Comparison of ENCODE assay signal across 12 mouse cellular contexts in the genomic region with DNA sequence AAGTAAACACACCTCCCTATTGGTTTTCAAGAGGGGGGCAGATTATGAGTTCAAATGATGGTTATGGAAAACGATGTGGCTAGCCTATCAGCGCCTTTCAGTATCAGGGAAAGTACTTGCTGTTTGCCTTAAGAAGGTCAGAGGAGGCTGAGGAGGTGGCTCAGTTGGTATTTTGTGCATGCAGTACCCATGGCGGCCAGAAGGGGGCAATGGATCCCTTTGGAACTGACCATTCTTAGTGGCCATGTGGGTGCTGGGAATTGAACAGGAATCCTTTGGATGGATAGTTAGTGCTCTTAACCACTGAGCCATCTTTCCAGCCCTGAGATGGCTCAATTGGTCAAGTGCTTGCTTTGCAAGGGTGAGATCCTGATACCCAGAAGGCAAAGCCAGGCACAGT. TPM values are rescaled to one million over a fixed set of nuclear protein-coding genes. Genes with fewer than 3 reads are reported as not detected.
A peak's percentile ranks its signal among the peaks of the same experiment; 100 is the strongest.
DNase-seq lines count a peak whose midpoint lies in the region; TF ChIP-seq lines count a peak whose summit lies in the region.
"Had no signal": no experiment of that assay in that cellular context is flagged by ENCODE, and none has a peak within 500 bp of the region (broad histone marks: within the 10 kb centered on the region; RNA-seq: fewer than 3 reads in every experiment).

No protein-coding gene starts in this region.

- H3K4me3 ChIP-seq in left cerebral cortex, adult 2 months: no peak overlapping the region
- H3K4me3 ChIP-seq in CH12.LX (replicated peaks in 1 of 3; ENCODE audit: low read depth in 2 of 3, low read length in 2 of 3, poor library complexity in 1 of 3): no peak overlapping the region
- H3K4me3 ChIP-seq in forebrain, embryonic 10.5 days: no peak overlapping the region
- H3K4me3 ChIP-seq: heart, embryonic 12.5 days; hindbrain, embryonic 15.5 days had no signal

- no peak overlapping the region for H3K9ac ChIP-seq in CH12.LX (ENCODE audit: insufficient read depth, low read depth)
- H3K9ac ChIP-seq: heart, embryonic 12.5 days; hindbrain, embryonic 15.5 days had no signal

- H3K27ac ChIP-seq in left cerebral cortex, adult 2 months: no peak overlapping the region
- H3K27ac ChIP-seq in CH12.LX (ENCODE audit: insufficient read depth, low read depth): no peak overlapping the region
- no peak overlapping the region for H3K27ac ChIP-seq in forebrain, embryonic 10.5 days
- H3K27ac ChIP-seq: hindbrain, embryonic 15.5 days had no signal

- H3K4me2 ChIP-seq in CH12.LX (ENCODE audit: insufficient read depth, low read depth, poor library complexity, severe bottlenecking): no peak overlapping the region
- H3K4me2 ChIP-seq: heart, embryonic 12.5 days; hindbrain, embryonic 15.5 days had no signal

- no peaks in the 10 kb centered on the region for H3K36me3 ChIP-seq in CH12.LX (replicated peaks in 1 of 2; ENCODE audit: control insufficient read depth in 1 of 2, insufficient read depth in 1 of 2, low read length in 1 of 2)
- H3K36me3 ChIP-seq in forebrain, embryonic 10.5 days (replicated peaks): no peaks in the 10 kb centered on the region
- H3K36me3 ChIP-seq: heart, embryonic 12.5 days; hindbrain, embryonic 15.5 days had no signal

- peak; percentile 42 for TF ChIP-seq CTCF in left cerebral cortex, adult 2 months (IDR thresholded peaks at IDR 0.05)
- TF ChIP-seq CTCF in CH12.LX (conservative IDR thresholded peaks at IDR 0.05 in 1 of 2, IDR thresholded peaks at IDR 0.05 in 1 of 2; ENCODE audit: low read depth in 2 of 2, low read length in 2 of 2): peak; percentile 19 to 59; a peak in 3 of 4 replicates

- 69% methylated on average over 3 of the region's 3 CpGs for WGBS in forebrain, embryonic 10.5 days

- H3K79me2 ChIP-seq in CH12.LX (replicated peaks; ENCODE audit: control insufficient read depth, extremely low read depth, insufficient read depth, poor library complexity, severe bottlenecking): no peaks in the 10 kb centered on the region

- intact Hi-C loops in left cerebral cortex, adult 2 months (cut with DNase I): no loop called here
- intact Hi-C loops in left cerebral cortex, postnatal 25 days (cut with DNase I): no loop called here
- intact Hi-C loops in gastrocnemius, postnatal 14 days (cut with DNase I; ENCODE audit: low total_unique reads): no loop called here

- in situ Hi-C loops in CH12.LX (cut with MboI; ENCODE audit: low pct_ligation_motif_present, low pct_unique_long_range_greater_than_20kb, low sequenced_read_pairs): loop anchor here (10.0 kb wide), 1 partner anchor 351 kb away; no protein-coding TSS in a partner anchor

- H3K4me1 ChIP-seq in CH12.LX (ENCODE audit: control insufficient read depth in 1 of 2, insufficient read depth in 2 of 2): no peaks in the 10 kb centered on the region
- H3K4me1 ChIP-seq in forebrain, embryonic 10.5 days: no peaks in the 10 kb centered on the region
- H3K4me1 ChIP-seq: heart, embryonic 12.5 days; hindbrain, embryonic 15.5 days had no signal

- no peak for TF ChIP-seq RAD21 in CH12.LX (IDR thresholded peaks at IDR 0.05; ENCODE audit: low read depth, low read length)

- peaks cover 2% of the 10 kb centered on the region for H3K27me3 ChIP-seq in CH12.LX (replicated peaks)
- no peaks in the 10 kb centered on the region for H3K27me3 ChIP-seq in forebrain, embryonic 10.5 days (ENCODE audit: poor library complexity, severe bottlenecking)
- H3K27me3 ChIP-seq: heart, embryonic 12.5 days; hindbrain, embryonic 15.5 days had no signal

- no peak for DNase-seq in left cerebral cortex, adult 2 months (ENCODE audit: extremely low spot score in 1 of 2, low spot score in 2 of 2)
- no peak for DNase-seq in left cerebral cortex, postnatal 25 days (ENCODE audit: low spot score in 2 of 2)
- peak; percentile 38 for DNase-seq in A20 (ENCODE audit: low read depth, low spot score)
- DNase-seq in CH12.LX (ENCODE audit: extremely low read depth): peak; percentile 21
- peak; percentile 5 for DNase-seq in c-Kit-positive CD71-positive TER-119-positive erythroid progenitor cells, embryonic 14.5 days (ENCODE audit: low spot score)
- DNase-seq in MN1 (ENCODE audit: low spot score): no peak
- no peak for DNase-seq in forebrain, embryonic 10.5 days (ENCODE audit: extremely low spot score, low spot score)
- DNase-seq in gastrocnemius, postnatal 14 days: no peak
- DNase-seq: cerebellum, postnatal 25 days; kidney, postnatal 4 days had no signal

- TF ChIP-seq POLR2A in CH12.LX (IDR thresholded peaks at IDR 0.05; ENCODE audit: low read depth, low read length): no peak

- dilution Hi-C loops in CH12.LX (cut with MboI; ENCODE audit: extremely low pct_ligation_motif_present, extremely low pct_unique_long_range_greater_than_20kb, low sequenced_read_pairs): no loop called here

- peaks cover 11% of the 10 kb centered on the region for H3K9me3 ChIP-seq in CH12.LX (replicated peaks; ENCODE audit: low read length)
- peaks cover 15% of the 10 kb centered on the region; the same call in 1 of the 2 replicates for H3K9me3 ChIP-seq in forebrain, embryonic 10.5 days
- H3K9me3 ChIP-seq: hindbrain, embryonic 15.5 days had no signal

- TF ChIP-seq EP300 in CH12.LX (IDR thresholded peaks at IDR 0.05; ENCODE audit: low read length): no peak

TF ChIP-seq in CH12.LX, 34 proteins besides CTCF, POLR2A, EP300 and RAD21:
- TF ChIP-seq E2F4 (IDR thresholded peaks at IDR 0.05; ENCODE audit: insufficient replicate concordance, low read depth, low read length) (no peak), ZC3H11A (IDR thresholded peaks at IDR 0.05; ENCODE audit: low read depth, low read length) (no peak), HCFC1 (IDR thresholded peaks at IDR 0.05; ENCODE audit: low read depth, low read length) (no peak), CHD1 (IDR thresholded peaks at IDR 0.05; ENCODE audit: low read depth, low read length) (no peak), MEF2A (IDR thresholded peaks at IDR 0.05; ENCODE audit: borderline replicate concordance, low read depth, low read length) (no peak), RCOR1 (conservative IDR thresholded peaks at IDR 0.05; ENCODE audit: low read depth, low read length) (no peak), JUN (IDR thresholded peaks at IDR 0.05; ENCODE audit: insufficient read depth, low read depth, low read length) (no peak), ZMIZ1 (IDR thresholded peaks at IDR 0.05; ENCODE audit: low read depth, low read length) (no peak)

RNA-seq across cellular contexts. Expression of a gene that starts 26.0 kb away (rescaled TPM):
- under 1 TPM; 0.35 to 0.41 TPM for total RNA-seq in left cerebral cortex, adult 2 months (2021)
- under 1 TPM; 0.53 to 0.92 TPM for total RNA-seq in left cerebral cortex, postnatal 25 days (2021)
- total RNA-seq in CH12.LX (2012; rRNA removed) (0.04 TPM in 2 replicates), CH12.LX (2014; rRNA removed) (0.11 and 0.19 TPM in 2 replicates)
- 0.40 and 0.59 TPM in 2 replicates for polyA plus RNA-seq in CH12.LX (2012; ENCODE audit: insufficient read length, low read depth)
- polyA plus RNA-seq in forebrain, embryonic 10.5 days (2016; fragmentation: Nextera tagmentation; extraction: Ambion mirVana): 5.3 and 5.7 TPM in 2 replicates
- 1 to 10 TPM; 1.6 to 2.2 TPM for total RNA-seq in gastrocnemius, postnatal 14 days (2021)

Comparison
In these comparisons a context has a peak if more than half of its experiments do, and no peak if none do; other contexts are left out.
1. DNase-seq: peak in A20 (single experiment), CH12.LX (single experiment) and c-Kit-positive CD71-positive TER-119-positive erythroid progenitor cells, embryonic 14.5 days (single experiment); none in left cerebral cortex, adult 2 months (0 of 2), left cerebral cortex, postnatal 25 days (0 of 2), MN1 (single experiment), forebrain, embryonic 10.5 days (single experiment) and gastrocnemius, postnatal 14 days (single experiment).